Mouse (Mus musculus): ENCODE measurements around the gene 1700001C19Rik.

DNA sequence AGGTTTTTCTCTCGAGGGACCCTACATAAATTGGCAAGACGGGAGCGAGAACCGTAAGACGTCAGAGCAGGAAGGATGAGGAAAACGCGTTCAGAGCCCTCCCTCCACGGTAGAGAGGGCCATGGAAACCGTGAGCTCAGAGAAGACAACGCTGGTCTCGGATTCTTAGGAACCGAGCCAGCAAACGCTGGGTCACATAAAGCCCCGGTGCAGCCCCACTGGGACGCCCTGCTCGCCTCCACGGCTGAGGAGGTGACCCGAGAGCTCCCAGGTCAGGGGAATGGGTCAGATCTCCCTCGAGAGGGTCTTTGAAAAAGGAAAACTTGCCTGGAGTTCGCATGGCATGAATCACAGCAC lies 68.1 kb downstream of the 1700001C19Rik start:
- TF ChIP-seq CTCF (IDR thresholded peaks at IDR 0.05; ENCODE audit: low read depth, low read length) (no peak), EP300 (IDR thresholded peaks at IDR 0.05; ENCODE audit: insufficient read depth, low read depth, low read length) (no peak), POLR2A (IDR thresholded peaks at IDR 0.05; ENCODE audit: insufficient read depth, low read length) (no peak)
